10 mouse cellular contexts compared by ENCODE assay signal in genomic region chr16:30769007-30769442, GRCm38 (mm10).
A peak's percentile ranks its signal among the peaks of the same experiment; 100 is the strongest.
DNase-seq lines count a peak whose midpoint lies in the region; ATAC-seq lines count a peak whose summit lies in the region.
"Had no signal": no experiment of that assay in that cellular context is flagged by ENCODE, and none has a peak within 500 bp of the region (broad histone marks: within the 10 kb centered on the region; RNA-seq: fewer than 3 reads in every experiment).

No protein-coding gene starts in this region.

- H3K4me1 ChIP-seq in hindbrain, embryonic 16.5 days (ENCODE audit: control insufficient read depth, insufficient read depth, low read depth, low read length): no peaks in the 10 kb centered on the region
- peaks cover 10% of the 10 kb centered on the region for H3K4me1 ChIP-seq in hindbrain, embryonic 12.5 days
- H3K4me1 ChIP-seq in kidney, embryonic 16.5 days (ENCODE audit: insufficient read depth, low read length): peaks cover 19% of the 10 kb centered on the region
- H3K4me1 ChIP-seq: neural tube, embryonic 15.5 days had no signal

- H3K27ac ChIP-seq in hindbrain, embryonic 16.5 days (ENCODE audit: low read depth, low read length): no peak overlapping the region
- no peak overlapping the region for H3K27ac ChIP-seq in hindbrain, embryonic 12.5 days
- no peak overlapping the region for H3K27ac ChIP-seq in kidney, embryonic 16.5 days (ENCODE audit: low read length)
- H3K27ac ChIP-seq: neural tube, embryonic 15.5 days had no signal

- no peaks in the 10 kb centered on the region for H3K9me3 ChIP-seq in hindbrain, embryonic 16.5 days (ENCODE audit: control insufficient read depth, low read length)
- H3K9me3 ChIP-seq in hindbrain, embryonic 12.5 days (replicated peaks): no peaks in the 10 kb centered on the region
- no peaks in the 10 kb centered on the region for H3K9me3 ChIP-seq in kidney, embryonic 16.5 days (ENCODE audit: low read length)
- H3K9me3 ChIP-seq: neural tube, embryonic 15.5 days had no signal

- peak; percentile 49 for DNase-seq in R1 (ENCODE audit: low read depth, low spot score)
- DNase-seq in heart, adult 11 months: peak; percentile 98
- DNase-seq in gastrocnemius, adult 18-20 months (ENCODE audit: low spot score): no peak
- no peak for DNase-seq in right cerebral cortex, postnatal 4 days
- DNase-seq in right cerebral cortex, adult 18-20 months: no peak
- DNase-seq: layer of hippocampus, adult 9-11 months had no signal

- 26% methylated on average over 5 of the region's 5 CpGs for WGBS in hindbrain, embryonic 16.5 days
- WGBS in hindbrain, embryonic 12.5 days: 19% methylated on average over 5 of the region's 5 CpGs
- WGBS in kidney, embryonic 16.5 days: 12% methylated on average over 5 of the region's 5 CpGs

- no peaks in the 10 kb centered on the region for H3K36me3 ChIP-seq in hindbrain, embryonic 16.5 days (ENCODE audit: control insufficient read depth, insufficient read depth, low read length)
- no peaks in the 10 kb centered on the region for H3K36me3 ChIP-seq in hindbrain, embryonic 12.5 days
- no peaks in the 10 kb centered on the region for H3K36me3 ChIP-seq in kidney, embryonic 16.5 days (ENCODE audit: insufficient read depth, low read length)
- H3K36me3 ChIP-seq: neural tube, embryonic 15.5 days had no signal

- ATAC-seq in hindbrain, embryonic 16.5 days: peak; percentile 37; the same call in 1 of the 2 replicates
- ATAC-seq in hindbrain, embryonic 12.5 days (ENCODE audit: low FRiP score): no peak
- ATAC-seq in kidney, embryonic 16.5 days (ENCODE audit: low FRiP score, low TSS enrichment): peak; percentile 33; the same call in 1 of the 2 replicates

- H3K27me3 ChIP-seq in hindbrain, embryonic 16.5 days (replicated peaks; ENCODE audit: control insufficient read depth, insufficient read depth, low read length): no peaks in the 10 kb centered on the region
- no peaks in the 10 kb centered on the region for H3K27me3 ChIP-seq in hindbrain, embryonic 12.5 days
- H3K27me3 ChIP-seq in kidney, embryonic 16.5 days (ENCODE audit: insufficient read depth, low read length): no peaks in the 10 kb centered on the region
- H3K27me3 ChIP-seq: neural tube, embryonic 15.5 days had no signal

- no peak overlapping the region for H3K4me3 ChIP-seq in hindbrain, embryonic 16.5 days (ENCODE audit: low read length)
- H3K4me3 ChIP-seq in hindbrain, embryonic 12.5 days: no peak overlapping the region
- H3K4me3 ChIP-seq in kidney, embryonic 16.5 days (ENCODE audit: low read length): no peak overlapping the region
- H3K4me3 ChIP-seq: neural tube, embryonic 15.5 days had no signal

- no peak overlapping the region for H3K9ac ChIP-seq in hindbrain, embryonic 16.5 days (ENCODE audit: low read depth, low read length)
- no peak overlapping the region for H3K9ac ChIP-seq in hindbrain, embryonic 12.5 days
- no peak overlapping the region for H3K9ac ChIP-seq in kidney, embryonic 16.5 days (replicated peaks; ENCODE audit: low read length)
- H3K9ac ChIP-seq: neural tube, embryonic 15.5 days had no signal

- H3K4me2 ChIP-seq in hindbrain, embryonic 16.5 days (ENCODE audit: low read length): no peak overlapping the region
- no peak overlapping the region for H3K4me2 ChIP-seq in hindbrain, embryonic 12.5 days (replicated peaks)
- no peak overlapping the region for H3K4me2 ChIP-seq in kidney, embryonic 16.5 days (replicated peaks; ENCODE audit: low read depth, low read length)
- H3K4me2 ChIP-seq: neural tube, embryonic 15.5 days had no signal

Comparison
In these comparisons a context has a peak if more than half of its experiments do, and no peak if none do; other contexts are left out.
1. DNase-seq: peak in R1 (single experiment) and heart, adult 11 months (single experiment); none in gastrocnemius, adult 18-20 months (single experiment), right cerebral cortex, postnatal 4 days (single experiment) and right cerebral cortex, adult 18-20 months (single experiment).